Mouse (Mus musculus): ENCODE measurements around the gene Uqcrfs1.

Gene Uqcrfs1

GRCm38 (mm10) chr13:30530761-30531160, 14.4 kb downstream of the Uqcrfs1 start:
- DNase-seq (ENCODE audit: low read depth, low spot score) = peak; percentile 61
- no peaks in the 10 kb centered on the region for H3K36me3 ChIP-seq (ENCODE audit: control insufficient read depth, insufficient read depth, low read length, poor library complexity, severe bottlenecking)
- no peaks in the 10 kb centered on the region for H3K27me3 ChIP-seq (ENCODE audit: control insufficient read depth, insufficient read depth, low read length, poor library complexity, severe bottlenecking)

DNA sequence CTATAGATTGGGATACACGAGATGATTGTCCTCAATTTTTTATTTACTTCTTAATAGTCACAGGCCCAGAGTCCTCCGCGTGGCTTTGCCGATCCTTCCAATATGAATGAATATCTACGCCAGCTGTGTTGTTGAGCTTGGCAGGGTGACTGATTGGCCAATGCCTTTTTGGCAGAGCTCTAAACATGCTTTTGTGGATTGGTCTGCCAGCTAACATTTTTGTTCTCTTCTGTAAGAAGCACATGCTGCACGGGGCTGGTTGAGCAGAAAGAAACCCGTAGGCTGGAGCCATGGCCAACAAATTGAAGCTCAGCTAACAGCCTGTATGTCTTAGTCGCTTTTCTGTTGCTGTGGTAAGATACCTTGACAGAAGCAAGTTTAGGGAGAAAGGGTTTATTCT, 20.2 kb downstream of the Uqcrfs1 start:
- DNase-seq (ENCODE audit: low read depth, low spot score) = no peak
- Histone ChIP-seq H3K36me3 (ENCODE audit: control insufficient read depth, insufficient read depth, low read length, poor library complexity, severe bottlenecking) (no peaks in the 10 kb centered on the region), H3K27me3 (ENCODE audit: control insufficient read depth, insufficient read depth, low read length, poor library complexity, severe bottlenecking) (no peaks in the 10 kb centered on the region)

DNA sequence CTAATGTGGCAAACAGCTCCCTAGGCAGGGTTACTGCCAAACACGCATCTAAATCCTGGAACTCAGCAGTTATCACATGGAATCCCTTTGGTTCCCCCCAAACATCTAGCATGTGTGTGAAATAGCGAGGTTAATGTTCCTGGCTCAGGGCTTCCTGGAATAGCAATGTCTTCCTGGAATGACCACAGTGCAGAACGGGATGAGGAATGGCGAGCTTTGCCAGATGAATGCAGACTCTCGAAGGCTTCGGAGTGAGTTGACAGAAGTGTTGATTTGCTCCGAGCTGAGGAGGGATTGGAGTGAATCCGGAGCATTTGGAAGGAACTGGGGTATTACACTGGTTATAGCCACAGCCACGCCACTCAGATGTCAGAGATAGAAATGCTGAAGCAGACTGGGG, 21.2 kb downstream of the Uqcrfs1 start:
- no peak for DNase-seq (ENCODE audit: low read depth, low spot score)
- no peaks in the 10 kb centered on the region for H3K27me3 ChIP-seq (ENCODE audit: control insufficient read depth, insufficient read depth, low read length, poor library complexity, severe bottlenecking)
- H3K36me3 ChIP-seq (ENCODE audit: control insufficient read depth, insufficient read depth, low read length, poor library complexity, severe bottlenecking) = no peaks in the 10 kb centered on the region

GRCm38 (mm10) chr13:30523246-30523891, 21.8 kb downstream of the Uqcrfs1 start:
- DNase-seq (ENCODE audit: low read depth, low spot score) = no peak
- no peaks in the 10 kb centered on the region for H3K27me3 ChIP-seq (ENCODE audit: control insufficient read depth, insufficient read depth, low read length, poor library complexity, severe bottlenecking)
- H3K36me3 ChIP-seq (ENCODE audit: control insufficient read depth, insufficient read depth, low read length, poor library complexity, severe bottlenecking) = no peaks in the 10 kb centered on the region

DNA sequence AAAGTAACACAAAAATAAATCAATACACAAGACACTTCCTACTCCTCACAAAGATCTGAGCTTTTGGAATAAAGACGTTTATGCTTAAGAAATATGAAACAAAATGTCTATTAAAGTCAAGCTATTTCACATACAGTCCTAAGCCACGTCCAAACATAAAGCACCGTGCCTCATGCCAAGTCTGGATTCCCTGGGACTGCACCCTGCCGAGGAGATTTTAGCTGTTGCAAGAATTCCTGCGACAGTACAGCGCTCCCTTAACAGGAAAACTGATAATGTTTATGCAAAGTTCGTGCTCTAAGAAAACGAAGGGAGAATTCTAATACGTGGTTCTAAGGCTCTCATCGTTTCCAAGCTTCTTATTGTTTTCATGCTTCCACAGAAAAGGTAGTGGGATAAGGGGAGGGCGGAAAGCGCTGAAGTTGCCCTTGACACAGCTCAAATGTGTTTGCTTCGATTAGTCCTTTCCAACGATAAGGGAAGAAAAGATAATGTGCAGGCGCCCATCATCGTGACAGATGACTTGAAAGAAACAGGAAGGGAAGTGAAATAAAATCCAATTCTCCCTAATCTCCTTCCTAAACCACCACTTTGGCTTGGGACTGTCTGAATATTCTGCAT, 23.8 kb downstream of the Uqcrfs1 start:
- H3K36me3 ChIP-seq (ENCODE audit: control insufficient read depth, insufficient read depth, low read length, poor library complexity, severe bottlenecking) = no peaks in the 10 kb centered on the region
- H3K27me3 ChIP-seq (ENCODE audit: control insufficient read depth, insufficient read depth, low read length, poor library complexity, severe bottlenecking) = no peaks in the 10 kb centered on the region
- no peak for DNase-seq (ENCODE audit: low read depth, low spot score)

DNA sequence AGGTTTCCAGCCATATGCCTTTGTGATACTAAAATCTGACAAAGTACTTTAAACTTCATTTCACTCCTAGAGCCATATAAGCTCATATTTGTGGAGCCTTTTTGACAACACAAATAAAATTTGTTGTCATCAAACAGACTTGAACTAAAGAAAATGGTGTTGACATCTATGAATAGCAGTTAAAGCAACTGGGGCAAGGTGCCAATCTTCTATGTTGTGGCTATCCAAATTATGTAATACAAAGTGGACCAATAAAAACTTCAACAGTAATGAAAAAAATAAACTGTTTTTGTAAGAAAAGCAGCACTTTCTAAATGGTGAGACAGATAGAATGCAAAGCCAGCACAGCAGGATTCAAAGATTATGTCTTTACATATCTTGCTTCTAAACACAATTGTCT, 27.0 kb downstream of the Uqcrfs1 start:
- no peak for DNase-seq (ENCODE audit: low read depth, low spot score)
- H3K36me3 ChIP-seq (ENCODE audit: control insufficient read depth, insufficient read depth, low read length, poor library complexity, severe bottlenecking) = no peaks in the 10 kb centered on the region

DNA sequence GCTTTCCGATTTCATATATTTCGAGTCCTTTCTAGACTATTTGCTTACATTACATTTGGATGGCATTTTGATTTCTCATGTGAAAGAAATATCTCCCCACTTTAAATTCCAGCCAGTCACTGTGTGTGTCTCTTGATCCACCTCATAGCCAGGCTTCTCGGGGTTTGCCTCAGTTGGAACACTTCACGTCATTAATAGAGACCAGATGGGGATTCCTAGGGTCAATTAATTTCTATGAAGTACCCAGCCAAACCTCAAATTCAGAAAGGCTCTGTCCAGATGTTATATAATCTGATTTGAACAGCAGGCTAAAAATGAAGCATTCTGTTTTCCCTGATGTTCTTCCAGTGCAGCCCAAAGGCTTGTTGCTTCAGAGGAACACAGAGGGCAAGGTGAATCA, 37.5 kb downstream of the Uqcrfs1 start:
- H3K27me3 ChIP-seq (ENCODE audit: control insufficient read depth, insufficient read depth, low read length, poor library complexity, severe bottlenecking) = no peaks in the 10 kb centered on the region
- no peak for DNase-seq (ENCODE audit: low read depth, low spot score)
- H3K36me3 ChIP-seq (ENCODE audit: control insufficient read depth, insufficient read depth, low read length, poor library complexity, severe bottlenecking) = no peaks in the 10 kb centered on the region

More for the DNA sequence above, 27.0 kb downstream of the Uqcrfs1 start:
- H3K27me3 ChIP-seq (ENCODE audit: control insufficient read depth, insufficient read depth, low read length, poor library complexity, severe bottlenecking) = no peaks in the 10 kb centered on the region

DNA sequence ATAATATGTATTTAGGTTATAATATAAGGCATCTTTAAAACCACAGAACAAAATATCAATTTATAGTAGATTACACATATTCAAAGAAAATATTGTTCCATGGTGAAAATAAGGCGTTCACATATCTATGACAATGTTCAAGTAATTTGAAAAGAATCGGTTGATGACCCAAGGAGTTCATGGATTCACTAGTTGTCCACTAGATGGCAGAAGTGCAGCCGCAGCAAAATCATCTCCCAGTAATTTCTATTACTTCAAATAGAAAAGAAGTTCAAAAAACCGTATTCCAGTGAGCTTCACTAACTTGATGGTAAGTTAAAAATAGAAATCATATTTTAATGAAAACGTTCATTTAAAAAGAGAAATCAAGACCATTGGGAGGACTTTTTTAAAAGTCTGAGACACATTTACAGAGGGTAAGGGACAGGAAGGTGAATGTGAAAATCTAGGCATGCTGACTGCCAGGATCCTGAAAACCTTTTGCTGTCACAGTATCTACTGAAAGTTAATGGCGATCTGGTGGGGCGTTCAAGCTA, 43.2 kb downstream of the Uqcrfs1 start:
- H3K27me3 ChIP-seq (ENCODE audit: control insufficient read depth, insufficient read depth, low read length, poor library complexity, severe bottlenecking) = no peaks in the 10 kb centered on the region
- DNase-seq (ENCODE audit: low read depth, low spot score) = peak; percentile 57

More for the DNA sequence above, 43.2 kb downstream of the Uqcrfs1 start:
- no peaks in the 10 kb centered on the region for H3K36me3 ChIP-seq (ENCODE audit: control insufficient read depth, insufficient read depth, low read length, poor library complexity, severe bottlenecking)
